Mouse (Mus musculus) CH12.LX (cell line): ENCODE results near the gene Tmem266.

ENCODE experiments used
- CTCF ChIP-seq, 2 experiments: IDR thresholded peaks in 1 of 2; conservative IDR thresholded peaks in 1 of 2; 2 replicates each; pipeline ENCODE4 v1.5.1; 2011 to 2012; ENCODE audit warnings: low read depth in 2 of 2, low read length in 2 of 2, improper control_type of control experiment in 1 of 2, inconsistent platforms in 1 of 2, mild to moderate bottlenecking in 1 of 2, moderate library complexity in 1 of 2
- MAFK ChIP-seq: IDR thresholded peaks from 2 replicates; pipeline ENCODE4 v1.6.1; 2011; ENCODE audit warnings: low read length, improper control_type of control experiment; ENCODE audit not compliant: insufficient replicate concordance
- NRF1 ChIP-seq: IDR thresholded peaks from 2 replicates; pipeline ENCODE4 v1.6.1; 2014; ENCODE audit warnings: low read depth, mild to moderate bottlenecking, inconsistent platforms, low read length, improper control_type of control experiment, moderate library complexity
- POLR2A ChIP-seq: IDR thresholded peaks from 2 replicates; pipeline ENCODE4 v1.6.1; 2011; ENCODE audit warnings: low read depth, mild to moderate bottlenecking, improper control_type of control experiment, low read length
- POLR2AphosphoS2 ChIP-seq: IDR thresholded peaks from 2 replicates; pipeline ENCODE4 v1.6.1; 2011; ENCODE audit warnings: low read depth, low read length, improper control_type of control experiment

GRCm38 (mm10) chr9:55289475-55290198, 37.1 kb upstream of the Tmem266 start:
- TF ChIP-seq CTCF (conservative IDR thresholded peaks at IDR 0.05 in 1 of 2, IDR thresholded peaks at IDR 0.05 in 1 of 2; ENCODE audit: low read depth in 2 of 2, low read length in 2 of 2) (no peak), MAFK (no peak), NRF1 (no peak), POLR2AphosphoS2 (no peak), POLR2A (no peak)
